Mouse (Mus musculus): ENCODE results near the gene Zfp385b. TPM values are rescaled to one million over a fixed set of nuclear protein-coding genes. Genes with fewer than 3 reads are reported as not detected.

Gene Zfp385b
- polyA plus RNA-seq, 1 experiment from 2014 or later: 1.5 TPM

- 87% methylated on average over 8 of the region's 8 CpGs for WGBS
- no peaks in the 10 kb centered on the region for H3K9me3 ChIP-seq (replicated peaks)
- H3K27me3 ChIP-seq (ENCODE audit: low read depth, poor library complexity, severe bottlenecking): peaks cover 70% of the 10 kb centered on the region
- no peak for DNase-seq (ENCODE audit: low spot score)
- no peaks in the 10 kb centered on the region for H3K36me3 ChIP-seq
- H3K27ac ChIP-seq (replicated peaks): no peak overlapping the region
- H3K4me3 ChIP-seq: no peak overlapping the region
- peaks cover 21% of the 10 kb centered on the region for H3K4me1 ChIP-seq
Observed at GRCm38 (mm10) chr2:77814896-77815295, 4.5 kb downstream of the Zfp385b start.

DNA sequence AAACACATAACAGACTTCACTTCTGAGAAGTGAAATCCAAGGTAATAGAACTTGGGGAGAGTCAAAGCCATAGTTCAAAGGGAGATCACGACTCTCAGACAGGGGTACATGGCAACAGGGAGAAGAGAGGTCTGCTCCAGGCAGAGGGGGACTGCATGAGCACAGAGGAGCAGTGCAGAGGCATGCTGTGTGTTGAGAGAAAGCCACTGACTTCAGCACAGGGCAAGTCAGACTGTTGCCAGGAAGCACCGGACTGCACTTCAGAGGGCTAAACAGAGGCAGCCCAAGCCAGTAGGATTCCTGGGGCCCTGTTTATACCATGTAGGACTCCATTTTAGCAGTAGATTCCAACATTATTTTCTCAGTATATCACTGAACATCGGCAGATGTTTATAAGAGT is 6.4 kb downstream of the Zfp385b start:
- Histone ChIP-seq H3K27me3 (ENCODE audit: low read depth, poor library complexity, severe bottlenecking) (peaks cover 54% of the 10 kb centered on the region), H3K27ac (replicated peaks) (no peak overlapping the region), H3K4me1 (peaks cover 21% of the 10 kb centered on the region), H3K4me3 (no peak overlapping the region), H3K9me3 (replicated peaks) (no peaks in the 10 kb centered on the region), H3K36me3 (no peaks in the 10 kb centered on the region)
- no peak for DNase-seq (ENCODE audit: low spot score)
- 90% methylated on average over 3 of the region's 3 CpGs for WGBS

- no peak for DNase-seq (ENCODE audit: low spot score)
- no peaks in the 10 kb centered on the region for H3K36me3 ChIP-seq
- no peak overlapping the region for H3K27ac ChIP-seq (replicated peaks)
- WGBS: 93% methylated on average over 5 of the region's 5 CpGs
- no peak overlapping the region for H3K4me3 ChIP-seq
- peaks cover 2% of the 10 kb centered on the region for H3K4me1 ChIP-seq
- H3K9me3 ChIP-seq (replicated peaks): no peaks in the 10 kb centered on the region
- H3K27me3 ChIP-seq (ENCODE audit: low read depth, poor library complexity, severe bottlenecking): peaks cover 31% of the 10 kb centered on the region
Observed at GRCm38 (mm10) chr2:77810748-77811147, 8.7 kb downstream of the Zfp385b start.

DNA sequence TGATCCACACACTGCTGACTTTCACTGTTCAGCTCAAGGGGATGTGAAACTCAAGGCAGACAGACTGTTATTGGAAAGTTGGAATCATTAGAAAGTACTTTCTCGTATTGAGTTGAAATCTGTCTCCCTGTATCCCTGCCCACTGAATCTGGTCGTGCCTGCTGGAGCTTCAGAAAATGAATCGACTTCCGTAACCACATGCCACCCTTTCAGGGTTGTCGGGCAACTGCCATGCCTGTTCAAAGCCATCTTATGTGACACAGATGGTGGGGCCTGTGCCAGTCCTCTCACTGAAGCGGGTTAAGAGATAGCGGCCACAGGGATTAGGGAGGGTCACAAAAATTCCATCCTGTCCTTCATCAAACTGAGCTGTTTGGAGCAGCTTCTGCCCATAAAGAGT is 14.7 kb downstream of the Zfp385b start:
- Histone ChIP-seq H3K4me1 (no peaks in the 10 kb centered on the region), H3K27me3 (ENCODE audit: low read depth, poor library complexity, severe bottlenecking) (no peaks in the 10 kb centered on the region), H3K27ac (replicated peaks) (no peak overlapping the region), H3K9me3 (replicated peaks) (no peaks in the 10 kb centered on the region), H3K36me3 (no peaks in the 10 kb centered on the region), H3K4me3 (no peak overlapping the region)
- no peak for DNase-seq (ENCODE audit: low spot score)
- WGBS: 93% methylated on average over 7 of the region's 7 CpGs

DNA sequence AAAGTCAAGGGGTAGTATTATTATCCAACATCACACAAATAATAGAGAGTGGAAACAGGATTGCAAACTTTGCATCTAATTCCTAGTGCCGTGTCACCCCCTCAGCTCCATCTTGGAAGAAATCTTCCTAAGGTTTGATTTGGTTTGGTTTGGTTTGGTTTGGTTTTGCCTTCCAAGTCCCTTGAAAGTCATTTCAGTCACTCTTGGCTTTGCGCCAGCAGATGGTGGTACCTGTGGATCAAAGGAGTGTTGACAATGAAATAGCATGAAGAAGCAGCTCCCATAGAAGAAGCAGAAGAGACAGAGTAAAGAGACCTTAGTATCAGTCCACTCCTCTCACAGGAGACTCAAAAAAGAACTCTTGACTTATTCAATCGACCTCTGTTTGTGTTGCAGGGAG is 17.1 kb downstream of the Zfp385b start:
- no peak overlapping the region for H3K27ac ChIP-seq (replicated peaks)
- WGBS: 85% methylated on average over 3 of the region's 3 CpGs
- H3K4me1 ChIP-seq: no peaks in the 10 kb centered on the region
- DNase-seq (ENCODE audit: low spot score): no peak
- H3K4me3 ChIP-seq: no peak overlapping the region
- no peaks in the 10 kb centered on the region for H3K36me3 ChIP-seq
- no peaks in the 10 kb centered on the region for H3K27me3 ChIP-seq (ENCODE audit: low read depth, poor library complexity, severe bottlenecking)
- H3K9me3 ChIP-seq (replicated peaks): no peaks in the 10 kb centered on the region

DNA sequence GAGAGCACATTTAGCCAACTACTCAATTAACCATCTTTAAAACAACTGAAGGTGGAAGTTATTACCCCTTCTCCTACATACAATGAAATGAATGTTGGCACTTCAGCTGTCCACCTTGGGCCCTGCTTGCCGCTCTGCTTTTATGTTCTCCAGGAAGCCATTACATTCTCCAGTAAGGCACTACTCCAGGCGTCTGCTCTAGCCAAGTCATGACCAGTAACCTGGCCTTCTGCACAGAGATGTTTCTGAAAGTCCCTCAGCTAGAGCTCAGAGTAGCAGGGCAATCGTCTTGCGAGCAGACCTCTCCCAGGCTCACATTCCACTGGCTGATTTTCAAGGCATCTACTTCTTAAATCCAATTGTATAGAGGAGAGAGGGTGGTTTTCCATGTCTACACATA is 18.0 kb downstream of the Zfp385b start:
- DNase-seq (ENCODE audit: low spot score): no peak
- 94% methylated on average over 4 of the region's 4 CpGs for WGBS

DNA sequence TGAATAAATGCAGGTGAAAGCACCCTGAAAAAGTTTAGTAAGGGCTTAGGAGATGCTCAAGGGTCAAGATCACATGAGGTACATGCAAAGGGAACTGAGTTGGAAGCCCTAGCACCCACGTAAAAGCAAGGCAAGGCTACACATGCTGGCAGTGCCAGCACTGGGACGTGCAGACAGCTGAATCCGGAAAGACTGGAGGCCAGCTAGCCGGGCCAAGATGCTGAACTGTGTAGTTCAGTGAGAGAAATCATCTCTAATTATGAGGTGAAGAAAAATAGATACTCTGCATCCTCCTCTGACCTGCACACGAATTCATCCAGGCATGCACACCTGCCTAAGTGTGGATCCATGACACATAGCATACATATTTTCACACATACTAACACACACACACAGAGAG is 18.4 kb downstream of the Zfp385b start:
- no peaks in the 10 kb centered on the region for H3K9me3 ChIP-seq (replicated peaks)
- 90% methylated on average over 5 of the region's 5 CpGs for WGBS
- no peaks in the 10 kb centered on the region for H3K36me3 ChIP-seq
- H3K27me3 ChIP-seq (ENCODE audit: low read depth, poor library complexity, severe bottlenecking): no peaks in the 10 kb centered on the region
- no peak overlapping the region for H3K27ac ChIP-seq (replicated peaks)
- no peaks in the 10 kb centered on the region for H3K4me1 ChIP-seq
- no peak overlapping the region for H3K4me3 ChIP-seq
- DNase-seq (ENCODE audit: low spot score): no peak

More for the DNA sequence above, 18.0 kb downstream of the Zfp385b start:
- Histone ChIP-seq H3K4me1 (no peaks in the 10 kb centered on the region), H3K4me3 (no peak overlapping the region), H3K36me3 (no peaks in the 10 kb centered on the region), H3K9me3 (replicated peaks) (no peaks in the 10 kb centered on the region), H3K27ac (replicated peaks) (no peak overlapping the region), H3K27me3 (ENCODE audit: low read depth, poor library complexity, severe bottlenecking) (no peaks in the 10 kb centered on the region)

- no peak overlapping the region for H3K27ac ChIP-seq (replicated peaks)
- no peak overlapping the region for H3K4me3 ChIP-seq
- no peaks in the 10 kb centered on the region for H3K4me1 ChIP-seq
- H3K27me3 ChIP-seq (ENCODE audit: low read depth, poor library complexity, severe bottlenecking): no peaks in the 10 kb centered on the region
- 83% methylated on average over 5 of the region's 5 CpGs for WGBS
- H3K9me3 ChIP-seq (replicated peaks): no peaks in the 10 kb centered on the region
- H3K36me3 ChIP-seq: no peaks in the 10 kb centered on the region
- no peak for DNase-seq (ENCODE audit: low spot score)
Observed at GRCm38 (mm10) chr2:77797233-77797632, 22.2 kb downstream of the Zfp385b start.

GRCm38 (mm10) chr2:77795859-77796552 is 23.4 kb downstream of the Zfp385b start:
- peak; percentile 28 for DNase-seq (ENCODE audit: low spot score)
- WGBS: 72% methylated on average over 8 of the region's 8 CpGs
- H3K36me3 ChIP-seq: no peaks in the 10 kb centered on the region
- H3K9me3 ChIP-seq (replicated peaks): no peaks in the 10 kb centered on the region
- no peaks in the 10 kb centered on the region for H3K27me3 ChIP-seq (ENCODE audit: low read depth, poor library complexity, severe bottlenecking)
- H3K27ac ChIP-seq (replicated peaks): no peak overlapping the region
- H3K4me1 ChIP-seq: no peaks in the 10 kb centered on the region
- H3K4me3 ChIP-seq: no peak overlapping the region

DNA sequence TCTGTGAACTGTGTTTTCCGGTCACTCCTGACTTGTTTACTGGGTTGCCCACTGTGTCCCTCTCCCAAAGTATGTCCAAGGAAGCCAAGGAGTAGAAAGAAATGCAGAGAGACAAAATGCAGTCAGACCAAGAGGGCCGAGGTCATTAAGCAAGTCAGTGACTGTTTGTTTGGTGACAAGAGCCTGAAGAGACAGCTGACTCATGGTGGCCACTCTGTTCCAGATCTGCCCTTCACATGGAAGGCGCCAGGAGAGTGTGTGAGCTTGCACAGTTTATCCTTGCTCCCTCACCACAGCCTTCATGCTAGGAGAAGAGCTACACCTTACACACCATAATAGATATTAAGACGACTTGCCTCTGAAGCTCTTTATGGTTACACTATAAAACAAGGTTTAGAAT is 28.6 kb downstream of the Zfp385b start:
- Histone ChIP-seq H3K27ac (replicated peaks) (no peak overlapping the region), H3K4me3 (no peak overlapping the region), H3K36me3 (no peaks in the 10 kb centered on the region), H3K9me3 (replicated peaks) (no peaks in the 10 kb centered on the region), H3K27me3 (ENCODE audit: low read depth, poor library complexity, severe bottlenecking) (no peaks in the 10 kb centered on the region), H3K4me1 (no peaks in the 10 kb centered on the region)
- WGBS: 90% methylated on average over 4 of the region's 4 CpGs
- DNase-seq (ENCODE audit: low spot score): no peak

DNA sequence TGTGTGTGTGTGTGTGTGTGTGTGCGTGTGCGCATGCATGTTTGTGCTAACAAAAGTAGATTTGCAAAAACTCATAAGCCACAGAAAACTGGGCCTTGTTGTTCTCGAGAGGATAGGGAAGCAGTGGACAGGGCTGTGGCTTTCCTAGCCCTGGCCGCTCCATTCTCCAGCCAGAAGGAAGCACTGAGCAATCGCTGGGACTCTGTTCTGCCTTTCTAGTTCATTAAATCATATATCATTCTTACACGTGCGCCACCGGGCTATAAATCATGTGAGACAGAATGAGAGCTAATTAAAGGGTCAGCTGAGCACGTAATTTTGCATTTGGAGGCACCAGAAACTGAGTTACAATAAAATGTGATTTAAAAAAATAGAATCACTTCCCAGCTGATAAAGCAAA is 29.1 kb downstream of the Zfp385b start:
- no peak for DNase-seq (ENCODE audit: low spot score)
- H3K9me3 ChIP-seq (replicated peaks): no peaks in the 10 kb centered on the region
- WGBS: 87% methylated on average over 9 of the region's 9 CpGs
- H3K4me1 ChIP-seq: no peaks in the 10 kb centered on the region
- no peaks in the 10 kb centered on the region for H3K36me3 ChIP-seq
- no peaks in the 10 kb centered on the region for H3K27me3 ChIP-seq (ENCODE audit: low read depth, poor library complexity, severe bottlenecking)
- no peak overlapping the region for H3K27ac ChIP-seq (replicated peaks)
- no peak overlapping the region for H3K4me3 ChIP-seq

GRCm38 (mm10) chr2:77781390-77781789 is 38.0 kb downstream of the Zfp385b start:
- Histone ChIP-seq H3K36me3 (no peaks in the 10 kb centered on the region), H3K27me3 (ENCODE audit: low read depth, poor library complexity, severe bottlenecking) (peaks cover 4% of the 10 kb centered on the region; the same call in 1 of the 2 replicates), H3K27ac (replicated peaks) (no peak overlapping the region), H3K9me3 (replicated peaks) (no peaks in the 10 kb centered on the region), H3K4me3 (no peak overlapping the region), H3K4me1 (peaks cover 26% of the 10 kb centered on the region)
- no peak for DNase-seq (ENCODE audit: low spot score)
- WGBS: 86% methylated on average over 7 of the region's 7 CpGs

DNA sequence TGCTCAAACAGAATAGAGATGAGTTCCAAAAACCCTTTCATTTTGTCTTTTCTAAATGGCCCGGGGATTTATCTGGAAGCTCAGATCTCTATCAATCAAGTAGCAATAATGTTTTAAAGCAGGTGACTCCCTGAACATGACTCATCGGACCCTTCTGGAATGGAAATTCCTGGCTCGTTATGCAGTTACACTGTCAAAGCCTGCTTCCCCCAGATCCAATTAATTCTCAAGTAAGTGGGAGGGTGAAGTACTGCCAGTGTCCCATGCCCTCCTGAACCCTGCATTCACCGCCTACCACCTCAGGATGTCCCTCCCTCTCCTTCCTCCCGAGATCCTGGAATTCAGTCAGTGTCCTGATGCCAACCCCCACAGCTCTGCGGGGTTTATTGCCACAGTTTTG is 41.7 kb downstream of the Zfp385b start:
- whole genome bisulfite sequencing: 17% methylated on average over 6 of the region's 6 CpGs
- Histone ChIP-seq H3K27ac (replicated peaks) (peak overlapping the region; percentile 72), H3K27me3 (ENCODE audit: low read depth, poor library complexity, severe bottlenecking) (peaks cover 7% of the 10 kb centered on the region; the same call in 1 of the 2 replicates), H3K4me3 (no peak overlapping the region; the same call in 1 of the 2 replicates), H3K4me1 (peaks cover 45% of the 10 kb centered on the region), H3K9me3 (replicated peaks) (no peaks in the 10 kb centered on the region), H3K36me3 (no peaks in the 10 kb centered on the region)
- DNase-seq (ENCODE audit: low spot score): peak; percentile 39
